Mouse (Mus musculus): ENCODE measurements around the gene Efemp2. TPM values are rescaled to one million over a fixed set of nuclear protein-coding genes. Genes with fewer than 3 reads are reported as not detected.
"Not testable (repeated sequence)": the region's sequence is repeated elsewhere in the genome, so short reads cannot be mapped to it uniquely, and the experiment has no call there.

Efemp2 gene
- polyA plus RNA-seq, 1 experiment from 2014 or later = 55.7 TPM

- Histone ChIP-seq H3K4me3 (ENCODE audit: low read depth, low read length) (no peak overlapping the region; the same call in 1 of the 2 replicates), H3K27me3 (ENCODE audit: control insufficient read depth, insufficient read depth, low read length) (no peaks in the 10 kb centered on the region), H3K9ac (ENCODE audit: low read depth, low read length) (no peak overlapping the region; the same call in 1 of the 2 replicates), H3K36me3 (ENCODE audit: control insufficient read depth, insufficient read depth, low read length) (0 out of 2 replicates have a peak, but pooled peaks cover 5% of the 10 kb centered on the region), H3K9me3 (ENCODE audit: control insufficient read depth, low read length) (no peaks in the 10 kb centered on the region), H3K4me2 (replicated peaks; ENCODE audit: low read depth, low read length) (no peak overlapping the region), H3K4me1 (replicated peaks; ENCODE audit: control insufficient read depth, insufficient read depth, low read length) (peaks cover 6% of the 10 kb centered on the region), H3K27ac (ENCODE audit: low read depth, low read length) (no peak overlapping the region)
- DNase-seq (ENCODE audit: low spot score) = no peak
- WGBS = 92% methylated on average over 4 of the region's 4 CpGs
- no peak for ATAC-seq (ENCODE audit: low FRiP score)
Measured at GRCm38 (mm10) chr19:5486771-5487170, 13.0 kb downstream of the Efemp2 start.

DNA sequence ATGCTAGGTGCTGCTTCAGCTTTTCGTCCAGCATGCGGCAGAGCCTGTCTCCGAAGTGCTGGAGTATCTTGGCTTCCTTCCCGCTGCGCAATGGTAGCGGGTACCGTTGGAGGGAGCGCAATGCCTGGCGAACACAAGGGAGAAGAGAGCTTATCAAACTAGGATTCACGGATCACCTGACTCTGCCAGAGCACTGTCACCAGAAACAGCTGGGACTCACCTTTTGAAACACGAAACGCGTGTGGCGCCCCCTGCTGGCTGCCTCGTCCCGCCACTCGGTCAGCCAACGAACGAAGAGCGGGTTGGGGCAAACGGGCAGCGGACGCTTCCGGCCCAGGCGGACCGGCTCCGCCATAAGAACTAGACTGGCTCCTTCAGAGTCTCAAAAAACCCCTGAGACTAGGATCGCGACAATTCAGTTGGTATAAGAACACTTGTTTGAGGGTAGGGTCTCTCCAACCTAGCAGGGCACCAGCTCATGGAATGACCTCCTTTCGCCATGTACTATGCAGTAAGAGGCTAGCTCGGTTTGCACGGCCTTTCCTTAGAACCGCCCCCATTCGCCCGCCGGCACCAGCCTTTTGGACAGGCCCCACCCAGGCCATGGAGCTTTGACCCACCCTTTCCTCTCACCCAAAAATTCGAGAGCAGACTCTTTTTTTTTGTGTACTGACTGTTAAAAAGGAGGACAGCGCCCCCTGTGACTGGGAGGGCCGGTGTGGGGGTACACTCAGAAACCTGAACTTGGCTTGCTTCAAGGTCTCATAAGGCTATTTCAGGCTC is 14.2 kb downstream of the Efemp2 start, which contains the start of gene Mus81:
Mus81 (minus strand) TSS at position 635 of the 783 bp plus-strand sequence.
- DNase-seq (ENCODE audit: low spot score) (peak; percentile 96), ATAC-seq (ENCODE audit: low FRiP score) (peak; percentile 56)
- H3K9ac ChIP-seq (ENCODE audit: low read depth, low read length) = peak within 1 kb of the TSS; percentile 61
- H3K27ac ChIP-seq (ENCODE audit: low read depth, low read length) = peak within 1 kb of the TSS; percentile 98
- H3K4me1 ChIP-seq (replicated peaks; ENCODE audit: control insufficient read depth, insufficient read depth, low read length) = peaks cover 8% of the 10 kb centered on the region
- H3K4me2 ChIP-seq (replicated peaks; ENCODE audit: low read depth, low read length) = peak within 1 kb of the TSS; percentile 71
- under 1% methylated on average over 39 of the region's 39 CpGs for WGBS
- no peaks in the 10 kb centered on the region for H3K27me3 ChIP-seq (ENCODE audit: control insufficient read depth, insufficient read depth, low read length)
- no peaks in the 10 kb centered on the region for H3K9me3 ChIP-seq (ENCODE audit: control insufficient read depth, low read length)
- peaks cover 10% of the 10 kb centered on the region; the same call in 1 of the 2 replicates for H3K36me3 ChIP-seq (ENCODE audit: control insufficient read depth, insufficient read depth, low read length)
- H3K4me3 ChIP-seq (ENCODE audit: low read depth, low read length) = peak within 1 kb of the TSS; percentile 53

DNA sequence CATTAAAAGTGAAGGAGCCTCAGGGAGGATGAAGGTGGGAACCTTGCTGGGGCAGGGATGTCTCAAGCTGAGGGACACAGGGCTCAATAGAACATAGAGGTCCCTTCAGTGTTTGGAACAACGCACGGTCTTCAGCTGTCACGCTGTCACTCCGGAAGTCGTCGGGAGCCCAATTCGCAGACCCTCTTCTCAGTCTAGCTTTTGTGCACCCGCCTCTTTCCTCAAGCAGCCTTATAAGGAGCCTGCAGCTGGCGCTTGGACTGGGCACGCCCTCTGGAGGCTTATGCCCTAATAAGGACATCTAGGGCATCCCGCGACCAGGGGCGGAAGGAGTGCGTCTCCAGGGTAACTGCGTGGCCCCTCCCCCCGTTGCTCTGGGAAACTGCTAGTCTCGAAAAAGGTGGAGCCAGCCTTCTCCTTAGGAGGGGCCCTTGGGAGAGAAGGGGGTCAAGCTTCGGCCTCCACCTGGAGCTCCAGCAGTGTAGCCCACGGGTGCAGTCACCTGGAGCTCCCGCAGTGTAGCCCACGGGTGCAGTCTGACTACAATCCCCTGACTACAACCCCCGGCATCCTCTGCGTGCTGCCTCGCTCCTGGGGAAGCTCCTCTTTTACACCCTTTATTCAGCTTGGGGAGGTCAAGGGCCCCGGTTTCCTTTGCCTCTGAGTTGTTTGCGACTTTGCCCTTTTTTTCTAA is 15.3 kb downstream of the Efemp2 start:
- ATAC-seq (ENCODE audit: low FRiP score) (peak; percentile 83), DNase-seq (ENCODE audit: low spot score) (peak; percentile 98)
- Histone ChIP-seq H3K9ac (ENCODE audit: low read depth, low read length) (peak overlapping the region; percentile 51), H3K27ac (ENCODE audit: low read depth, low read length) (peak overlapping the region; percentile 98), H3K4me1 (replicated peaks; ENCODE audit: control insufficient read depth, insufficient read depth, low read length) (peaks cover 8% of the 10 kb centered on the region), H3K9me3 (ENCODE audit: control insufficient read depth, low read length) (no peaks in the 10 kb centered on the region), H3K4me2 (replicated peaks; ENCODE audit: low read depth, low read length) (peak overlapping the region; percentile 71), H3K27me3 (ENCODE audit: control insufficient read depth, insufficient read depth, low read length) (no peaks in the 10 kb centered on the region), H3K4me3 (ENCODE audit: low read depth, low read length) (peak overlapping the region; percentile 53), H3K36me3 (ENCODE audit: control insufficient read depth, insufficient read depth, low read length) (peaks cover 10% of the 10 kb centered on the region; the same call in 1 of the 2 replicates)
- WGBS = under 1% methylated on average over 26 of the region's 26 CpGs

GRCm38 (mm10) chr19:5489721-5490120 is 16.0 kb downstream of the Efemp2 start:
- 54% methylated on average over 10 of the region's 10 CpGs for WGBS
- peak overlapping the region; percentile 99 for H3K4me3 ChIP-seq (ENCODE audit: low read depth, low read length)
- not testable (repeated sequence) for ATAC-seq (ENCODE audit: low FRiP score)

DNA sequence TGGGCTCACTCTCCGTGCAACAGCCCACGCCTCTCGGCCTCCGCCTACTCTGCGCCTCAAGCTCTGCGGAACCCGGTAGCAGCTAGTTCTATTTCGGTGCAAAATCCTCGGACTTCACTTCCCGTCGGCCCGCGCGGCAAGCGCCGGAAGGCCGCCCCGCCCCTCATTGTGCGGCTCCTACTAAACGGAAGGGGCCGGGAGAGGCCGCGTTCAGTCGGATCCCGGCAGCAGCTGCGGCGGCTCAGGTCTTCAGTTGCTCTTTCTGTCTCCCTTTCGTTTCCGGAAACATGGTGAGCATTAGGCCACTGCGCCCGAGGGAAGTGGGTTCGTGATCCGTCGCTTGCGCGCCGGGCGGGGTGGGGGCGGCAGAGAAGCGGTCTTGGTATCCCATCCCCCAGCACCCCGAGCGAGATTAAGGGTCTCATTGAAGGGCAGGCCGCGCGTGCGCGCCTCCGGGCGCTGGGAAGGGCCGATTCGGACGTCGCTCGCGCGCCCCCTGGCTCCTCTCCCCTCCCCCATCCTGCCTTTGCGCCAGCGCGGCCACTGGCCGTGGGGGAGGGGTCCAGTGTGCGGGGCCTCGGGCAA is 16.7 kb downstream of the Efemp2 start, which contains the start of gene Cfl1:
Cfl1 (plus strand) TSS at position 143 of the 585 bp plus-strand sequence.
- peak; percentile 67 for ATAC-seq (ENCODE audit: low FRiP score)
- Histone ChIP-seq H3K9ac (ENCODE audit: low read depth, low read length) (peak within 1 kb of the TSS; percentile 97), H3K9me3 (ENCODE audit: control insufficient read depth, low read length) (no peaks in the 10 kb centered on the region), H3K4me2 (replicated peaks; ENCODE audit: low read depth, low read length) (peak within 1 kb of the TSS; percentile 85), H3K36me3 (ENCODE audit: control insufficient read depth, insufficient read depth, low read length) (peaks cover 10% of the 10 kb centered on the region; the same call in 1 of the 2 replicates), H3K27ac (ENCODE audit: low read depth, low read length) (peak within 1 kb of the TSS; percentile 98), H3K4me1 (replicated peaks; ENCODE audit: control insufficient read depth, insufficient read depth, low read length) (peaks cover 8% of the 10 kb centered on the region), H3K4me3 (ENCODE audit: low read depth, low read length) (peak within 1 kb of the TSS; percentile 99), H3K27me3 (ENCODE audit: control insufficient read depth, insufficient read depth, low read length) (no peaks in the 10 kb centered on the region)
- DNase-seq (ENCODE audit: low spot score) = peak; percentile 96
- under 1% methylated on average over 61 of the region's 62 CpGs for WGBS

More at GRCm38 (mm10) chr19:5489721-5490120, 16.0 kb downstream of the Efemp2 start:
- H3K9me3 ChIP-seq (ENCODE audit: control insufficient read depth, low read length); DNase-seq (ENCODE audit: low spot score); H3K4me2 ChIP-seq (replicated peaks; ENCODE audit: low read depth, low read length); H3K27me3 ChIP-seq (ENCODE audit: control insufficient read depth, insufficient read depth, low read length); H3K4me1 ChIP-seq (replicated peaks; ENCODE audit: control insufficient read depth, insufficient read depth, low read length); H3K9ac ChIP-seq (ENCODE audit: low read depth, low read length): not testable (repeated sequence)
- Histone ChIP-seq H3K27ac (ENCODE audit: low read depth, low read length) (peak overlapping the region; percentile 98), H3K36me3 (ENCODE audit: control insufficient read depth, insufficient read depth, low read length) (peaks cover 10% of the 10 kb centered on the region; the same call in 1 of the 2 replicates)

DNA sequence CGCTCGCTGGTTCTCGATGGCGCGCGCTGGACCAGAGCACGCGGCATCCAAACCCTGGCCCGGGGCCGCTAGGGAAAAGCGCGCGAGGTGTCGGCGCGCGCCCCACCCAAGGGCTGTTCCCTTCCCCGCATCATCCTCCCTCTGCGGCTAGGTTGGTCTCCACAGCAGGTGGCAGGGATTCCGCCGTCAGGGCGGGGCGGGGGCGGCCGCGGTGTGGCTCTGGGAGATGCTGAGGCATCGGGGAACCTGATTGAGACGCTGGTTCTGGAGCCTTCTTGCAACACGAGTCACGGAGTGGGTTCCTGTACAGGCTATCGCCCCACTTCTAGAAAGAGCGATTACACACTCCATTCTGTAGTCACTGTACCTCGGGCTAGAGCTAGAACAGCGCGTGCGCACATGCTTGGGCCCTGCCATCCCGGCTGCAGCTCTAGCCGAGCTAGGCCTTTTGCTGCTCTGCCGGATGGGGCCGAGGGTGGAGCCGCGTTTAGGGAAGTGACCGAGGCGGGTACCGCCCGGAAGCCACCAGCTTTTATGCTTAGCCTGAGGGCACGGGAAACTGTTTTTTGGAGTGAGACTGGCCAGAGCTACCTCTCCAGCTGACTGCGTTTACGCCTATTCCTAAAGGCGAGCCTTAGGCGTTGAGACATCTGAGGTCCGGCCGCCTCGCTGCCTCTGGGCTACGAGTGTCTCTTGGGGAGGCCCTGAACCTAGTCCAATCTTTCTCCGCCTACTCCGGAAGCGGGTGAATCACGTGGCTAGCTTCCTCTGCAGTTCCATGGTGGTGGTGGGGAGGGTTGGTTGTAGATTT is 17.3 kb downstream of the Efemp2 start:
- Histone ChIP-seq H3K27ac (ENCODE audit: low read depth, low read length) (peak overlapping the region; percentile 98), H3K4me1 (replicated peaks; ENCODE audit: control insufficient read depth, insufficient read depth, low read length) (peaks cover 8% of the 10 kb centered on the region), H3K4me3 (ENCODE audit: low read depth, low read length) (peak overlapping the region; percentile 99), H3K9me3 (ENCODE audit: control insufficient read depth, low read length) (no peaks in the 10 kb centered on the region), H3K9ac (ENCODE audit: low read depth, low read length) (peak overlapping the region; percentile 97), H3K4me2 (replicated peaks; ENCODE audit: low read depth, low read length) (peak overlapping the region; percentile 85), H3K36me3 (ENCODE audit: control insufficient read depth, insufficient read depth, low read length) (peaks cover 10% of the 10 kb centered on the region; the same call in 1 of the 2 replicates), H3K27me3 (ENCODE audit: control insufficient read depth, insufficient read depth, low read length) (no peaks in the 10 kb centered on the region)
- DNase-seq (ENCODE audit: low spot score) (peak; percentile 80), ATAC-seq (ENCODE audit: low FRiP score) (peak; percentile 53)
- under 1% methylated on average over 55 of the region's 59 CpGs for WGBS

DNA sequence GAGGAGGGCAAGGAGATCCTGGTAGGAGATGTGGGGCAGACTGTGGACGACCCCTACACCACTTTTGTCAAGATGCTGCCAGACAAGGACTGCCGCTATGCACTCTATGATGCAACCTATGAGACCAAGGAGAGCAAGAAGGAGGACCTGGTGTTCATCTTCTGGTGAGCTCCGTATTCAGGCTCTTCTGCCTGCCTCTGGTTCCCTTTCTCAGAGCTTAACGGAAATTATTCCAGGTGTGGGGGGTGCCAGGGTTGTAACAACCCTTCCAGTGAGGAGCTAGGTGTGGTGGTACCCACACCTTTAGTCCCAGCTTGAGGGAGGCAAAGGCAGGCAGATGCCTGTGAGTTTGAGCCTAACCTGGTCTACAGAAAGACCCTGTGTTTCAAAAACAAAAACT is 18.9 kb downstream of the Efemp2 start:
- H3K27me3 ChIP-seq (ENCODE audit: control insufficient read depth, insufficient read depth, low read length) = no peaks in the 10 kb centered on the region
- DNase-seq (ENCODE audit: low spot score) (no peak), ATAC-seq (ENCODE audit: low FRiP score) (no peak)
- 93% methylated on average over 4 of the region's 4 CpGs for WGBS
- no peak overlapping the region for H3K27ac ChIP-seq (ENCODE audit: low read depth, low read length)
- peaks cover 10% of the 10 kb centered on the region; the same call in 1 of the 2 replicates for H3K36me3 ChIP-seq (ENCODE audit: control insufficient read depth, insufficient read depth, low read length)
- H3K9ac ChIP-seq (ENCODE audit: low read depth, low read length) = no peak overlapping the region
- no peak overlapping the region for H3K4me2 ChIP-seq (replicated peaks; ENCODE audit: low read depth, low read length)
- H3K4me1 ChIP-seq (replicated peaks; ENCODE audit: control insufficient read depth, insufficient read depth, low read length) = peaks cover 3% of the 10 kb centered on the region
- peak overlapping the region; percentile 10; the same call in 1 of the 2 replicates for H3K4me3 ChIP-seq (ENCODE audit: low read depth, low read length)
- H3K9me3 ChIP-seq (ENCODE audit: control insufficient read depth, low read length) = no peaks in the 10 kb centered on the region

DNA sequence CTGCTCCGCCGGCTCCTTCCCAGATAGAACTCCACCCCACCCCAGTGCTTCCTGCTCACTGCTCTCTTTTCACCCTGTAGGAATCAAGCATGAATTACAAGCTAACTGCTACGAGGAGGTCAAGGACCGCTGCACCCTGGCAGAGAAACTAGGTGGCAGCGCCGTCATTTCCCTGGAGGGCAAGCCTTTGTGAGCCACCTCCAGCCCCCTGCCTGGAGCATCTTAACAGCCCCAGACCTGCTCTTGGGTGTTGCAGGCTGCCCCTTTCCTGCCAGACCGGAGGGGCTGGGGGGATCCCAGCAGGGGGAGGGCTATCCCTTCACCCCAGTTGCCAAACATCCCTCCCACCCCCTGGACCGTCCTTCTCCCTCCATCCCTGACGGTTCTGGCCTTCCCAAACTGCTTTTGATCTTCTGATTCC is 19.6 kb downstream of the Efemp2 start:
- not testable (repeated sequence) for H3K27ac ChIP-seq (ENCODE audit: low read depth, low read length); H3K4me1 ChIP-seq (replicated peaks; ENCODE audit: control insufficient read depth, insufficient read depth, low read length); H3K4me3 ChIP-seq (ENCODE audit: low read depth, low read length); DNase-seq (ENCODE audit: low spot score); H3K9me3 ChIP-seq (ENCODE audit: control insufficient read depth, low read length); ATAC-seq (ENCODE audit: low FRiP score); H3K27me3 ChIP-seq (ENCODE audit: control insufficient read depth, insufficient read depth, low read length); H3K4me2 ChIP-seq (replicated peaks; ENCODE audit: low read depth, low read length); H3K9ac ChIP-seq (ENCODE audit: low read depth, low read length)
- H3K36me3 ChIP-seq (ENCODE audit: control insufficient read depth, insufficient read depth, low read length) = peaks cover 10% of the 10 kb centered on the region; the same call in 1 of the 2 replicates
- WGBS = 74% methylated on average over 9 of the region's 9 CpGs
